17 mouse cellular contexts compared by ENCODE assay signal in the genomic region with DNA sequence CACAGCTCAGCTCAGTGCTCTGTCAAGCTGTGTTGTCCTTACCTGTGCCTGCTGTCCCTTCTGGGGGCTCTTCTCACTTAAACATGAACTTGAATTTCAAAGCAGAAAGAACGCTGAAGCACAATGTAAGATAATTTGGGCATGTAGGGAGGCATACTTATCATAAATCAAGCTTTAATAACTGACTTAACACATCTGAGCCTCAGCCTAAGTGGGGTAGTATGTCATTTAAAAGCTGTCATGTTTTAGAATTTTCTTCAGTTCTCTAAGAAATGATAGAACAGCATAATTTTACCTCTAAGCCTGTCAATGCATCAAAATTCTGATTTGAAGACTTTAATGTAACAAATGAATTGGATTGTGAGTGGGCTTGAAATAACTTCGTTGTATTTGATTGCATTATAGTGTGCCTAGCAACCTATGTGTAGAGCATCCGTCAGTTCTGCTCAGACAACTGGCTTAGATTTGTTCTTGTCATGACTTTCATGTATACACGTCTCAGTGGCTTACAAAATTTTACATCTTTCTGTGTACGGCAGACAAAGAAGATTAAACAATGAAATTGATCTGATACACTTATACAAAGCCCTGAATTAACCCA.
"Had no signal": no experiment of that assay in that cellular context is flagged by ENCODE, and none has a peak within 500 bp of the region (broad histone marks: within the 10 kb centered on the region; RNA-seq: fewer than 3 reads in every experiment).

No protein-coding gene starts in this region.

- ATAC-seq: lung, postnatal 0 days; midbrain, embryonic 13.5 days; midbrain, embryonic 15.5 days had no signal

- DNase-seq: lung, adult 2 months; lung, postnatal 14 days; lung, postnatal 36 days; right cerebral cortex, postnatal 25 days; right cerebral cortex, postnatal 4 days; spleen, adult 18-20 months; thymus, adult 18-20 months; thymus, postnatal 14 days; thymus, postnatal 36 days had no signal

- H3K4me1 ChIP-seq: lung, embryonic 15.5 days; megakaryocyte, embryonic 14.5 days; midbrain, embryonic 13.5 days; midbrain, embryonic 15.5 days; neural tube, embryonic 12.5 days had no signal

- H3K4me2 ChIP-seq: lung, embryonic 15.5 days; midbrain, embryonic 11.5 days; midbrain, embryonic 13.5 days; midbrain, embryonic 15.5 days; neural tube, embryonic 12.5 days had no signal

- H3K27ac ChIP-seq: lung, embryonic 15.5 days; macrophage; midbrain, embryonic 13.5 days; midbrain, embryonic 15.5 days; neural tube, embryonic 12.5 days had no signal

- H3K36me3 ChIP-seq: lung, embryonic 15.5 days; midbrain, embryonic 13.5 days; midbrain, embryonic 15.5 days; neural tube, embryonic 12.5 days had no signal

- H3K4me3 ChIP-seq: lung, embryonic 15.5 days; megakaryocyte, embryonic 14.5 days; midbrain, embryonic 13.5 days; midbrain, embryonic 15.5 days; neural tube, embryonic 12.5 days had no signal

- H3K9ac ChIP-seq: lung, embryonic 15.5 days; midbrain, embryonic 13.5 days; midbrain, embryonic 15.5 days; neural tube, embryonic 12.5 days had no signal

- H3K9me3 ChIP-seq: lung, embryonic 15.5 days; midbrain, embryonic 13.5 days; midbrain, embryonic 15.5 days; neural tube, embryonic 12.5 days had no signal

- H3K27me3 ChIP-seq: lung, embryonic 15.5 days; megakaryocyte, embryonic 14.5 days; midbrain, embryonic 13.5 days; midbrain, embryonic 15.5 days; neural tube, embryonic 12.5 days had no signal
